Mouse (Mus musculus): ENCODE measurements at regions not wholly inside any gene's neighbourhood (a gene's known extent, or its start where the extent isn't known, plus 50 kb on each side); places are given as distances from the start of the nearest gene placed in this dataset.

GRCm38 (mm10) chr17:89802148-89802547 lies 108.1 kb downstream of the Gm10184 start:
- WGBS, result 67% methylated on average over 1 of the region's 1 CpGs

GRCm38 (mm10) chr17:89777570-89777969 lies 132.7 kb downstream of the Gm10184 start:
- no peak overlapping the region for H3K4me2 ChIP-seq
- H3K4me3 ChIP-seq, result no peak overlapping the region
- no peaks in the 10 kb centered on the region for H3K36me3 ChIP-seq
- ATAC-seq (replicated peaks; ENCODE audit: insufficient number of reproducible peaks, insufficient read depth, low FRiP score, low read depth), result no peak
- H3K27me3 ChIP-seq, result no peaks in the 10 kb centered on the region
- H3K27ac ChIP-seq, result no peak overlapping the region
- no peaks in the 10 kb centered on the region for H3K9me3 ChIP-seq (replicated peaks)
- H3K9ac ChIP-seq, result no peak overlapping the region
- H3K4me1 ChIP-seq (replicated peaks), result no peaks in the 10 kb centered on the region
- WGBS, result 71% methylated on average over 3 of the region's 3 CpGs

More at GRCm38 (mm10) chr17:89802148-89802547, 108.1 kb downstream of the Gm10184 start:
- no peak for ATAC-seq (replicated peaks; ENCODE audit: insufficient number of reproducible peaks, insufficient read depth, low FRiP score, low read depth)
- H3K9ac ChIP-seq, result no peak overlapping the region
- H3K36me3 ChIP-seq, result no peaks in the 10 kb centered on the region
- H3K4me2 ChIP-seq, result no peak overlapping the region
- no peak overlapping the region for H3K27ac ChIP-seq
- no peaks in the 10 kb centered on the region for H3K27me3 ChIP-seq
- no peaks in the 10 kb centered on the region for H3K4me1 ChIP-seq (replicated peaks)
- H3K4me3 ChIP-seq, result no peak overlapping the region
- no peaks in the 10 kb centered on the region for H3K9me3 ChIP-seq (replicated peaks)

GRCm38 (mm10) chr17:89766229-89766875 lies 143.9 kb downstream of the Gm10184 start:
- Histone ChIP-seq H3K27me3 (no peaks in the 10 kb centered on the region), H3K4me1 (replicated peaks) (no peaks in the 10 kb centered on the region), H3K27ac (no peak overlapping the region), H3K4me3 (no peak overlapping the region), H3K4me2 (no peak overlapping the region), H3K9me3 (replicated peaks) (no peaks in the 10 kb centered on the region), H3K36me3 (no peaks in the 10 kb centered on the region), H3K9ac (no peak overlapping the region)
- peak; percentile 50; the same call in 1 of the 2 replicates for ATAC-seq (replicated peaks; ENCODE audit: insufficient number of reproducible peaks, insufficient read depth, low FRiP score, low read depth)
- WGBS, result 47% methylated on average over 1 of the region's 1 CpGs

- H3K27ac ChIP-seq, result no peak overlapping the region
- H3K4me3 ChIP-seq, result no peak overlapping the region
- no peak overlapping the region for H3K9ac ChIP-seq
- no peaks in the 10 kb centered on the region for H3K4me1 ChIP-seq (replicated peaks)
- H3K9me3 ChIP-seq (replicated peaks), result no peaks in the 10 kb centered on the region
- 87% methylated on average over 1 of the region's 1 CpGs for WGBS
- H3K27me3 ChIP-seq, result no peaks in the 10 kb centered on the region
- no peak for ATAC-seq (replicated peaks; ENCODE audit: insufficient number of reproducible peaks, insufficient read depth, low FRiP score, low read depth)
- no peak overlapping the region for H3K4me2 ChIP-seq
- H3K36me3 ChIP-seq, result no peaks in the 10 kb centered on the region
These were observed 172.8 kb downstream of the Gm10184 start for GRCm38 (mm10) chr17:89737418-89737817.

GRCm38 (mm10) chr17:89725534-89725933 lies 184.7 kb downstream of the Gm10184 start:
- no peaks in the 10 kb centered on the region for H3K36me3 ChIP-seq
- no peak overlapping the region for H3K27ac ChIP-seq
- no peak overlapping the region for H3K9ac ChIP-seq
- H3K4me2 ChIP-seq, result no peak overlapping the region
- H3K4me3 ChIP-seq, result no peak overlapping the region
- H3K4me1 ChIP-seq (replicated peaks), result no peaks in the 10 kb centered on the region
- H3K27me3 ChIP-seq, result no peaks in the 10 kb centered on the region
- ATAC-seq (replicated peaks; ENCODE audit: insufficient number of reproducible peaks, insufficient read depth, low FRiP score, low read depth), result no peak
- whole genome bisulfite sequencing, result 54% methylated on average over 3 of the region's 3 CpGs
- no peaks in the 10 kb centered on the region for H3K9me3 ChIP-seq (replicated peaks)

GRCm38 (mm10) chr17:89681798-89682197 lies 228.5 kb downstream of the Gm10184 start:
- H3K36me3 ChIP-seq, result no peaks in the 10 kb centered on the region
- H3K9me3 ChIP-seq (replicated peaks), result no peaks in the 10 kb centered on the region
- H3K27ac ChIP-seq, result no peak overlapping the region
- H3K4me3 ChIP-seq, result no peak overlapping the region
- no peak overlapping the region for H3K9ac ChIP-seq
- H3K4me2 ChIP-seq, result no peak overlapping the region
- 70% methylated on average over 3 of the region's 3 CpGs for WGBS
- H3K4me1 ChIP-seq (replicated peaks), result no peaks in the 10 kb centered on the region
- no peaks in the 10 kb centered on the region for H3K27me3 ChIP-seq
- no peak for ATAC-seq (replicated peaks; ENCODE audit: insufficient number of reproducible peaks, insufficient read depth, low FRiP score, low read depth)

- Histone ChIP-seq H3K9ac (no peak overlapping the region), H3K36me3 (no peaks in the 10 kb centered on the region), H3K27me3 (no peaks in the 10 kb centered on the region), H3K4me2 (no peak overlapping the region), H3K9me3 (replicated peaks) (no peaks in the 10 kb centered on the region), H3K4me1 (replicated peaks) (no peaks in the 10 kb centered on the region), H3K27ac (no peak overlapping the region), H3K4me3 (no peak overlapping the region)
- ATAC-seq (replicated peaks; ENCODE audit: insufficient number of reproducible peaks, insufficient read depth, low FRiP score, low read depth), result no peak
- WGBS, result 77% methylated on average over 4 of the region's 4 CpGs
These were observed 251.9 kb downstream of the Gm10184 start for GRCm38 (mm10) chr17:89658326-89658725.

GRCm38 (mm10) chr17:89656211-89656610 lies 254.0 kb downstream of the Gm10184 start:
- no peaks in the 10 kb centered on the region for H3K27me3 ChIP-seq
- no peak overlapping the region for H3K27ac ChIP-seq
- H3K9me3 ChIP-seq (replicated peaks), result no peaks in the 10 kb centered on the region
- no peaks in the 10 kb centered on the region for H3K36me3 ChIP-seq
- H3K9ac ChIP-seq, result no peak overlapping the region
- WGBS, result 73% methylated on average over 4 of the region's 4 CpGs
- no peak overlapping the region for H3K4me3 ChIP-seq
- no peak overlapping the region for H3K4me2 ChIP-seq
- no peaks in the 10 kb centered on the region for H3K4me1 ChIP-seq (replicated peaks)
- no peak for ATAC-seq (replicated peaks; ENCODE audit: insufficient number of reproducible peaks, insufficient read depth, low FRiP score, low read depth)

GRCm38 (mm10) chr17:89654089-89654813 lies 256.0 kb downstream of the Gm10184 start:
- ATAC-seq (replicated peaks; ENCODE audit: insufficient number of reproducible peaks, insufficient read depth, low FRiP score, low read depth), result no peak
- H3K36me3 ChIP-seq, result no peaks in the 10 kb centered on the region
- no peaks in the 10 kb centered on the region for H3K9me3 ChIP-seq (replicated peaks)
- H3K4me3 ChIP-seq, result no peak overlapping the region
- no peaks in the 10 kb centered on the region for H3K27me3 ChIP-seq
- no peak overlapping the region for H3K4me2 ChIP-seq
- WGBS, result 56% methylated on average over 5 of the region's 5 CpGs
- H3K9ac ChIP-seq, result no peak overlapping the region
- H3K27ac ChIP-seq, result no peak overlapping the region
- H3K4me1 ChIP-seq (replicated peaks), result no peaks in the 10 kb centered on the region

- Histone ChIP-seq H3K9ac (no peak overlapping the region), H3K4me1 (replicated peaks) (no peaks in the 10 kb centered on the region), H3K4me2 (no peak overlapping the region), H3K9me3 (replicated peaks) (no peaks in the 10 kb centered on the region), H3K4me3 (no peak overlapping the region), H3K36me3 (no peaks in the 10 kb centered on the region), H3K27me3 (no peaks in the 10 kb centered on the region), H3K27ac (no peak overlapping the region)
- no peak for ATAC-seq (replicated peaks; ENCODE audit: insufficient number of reproducible peaks, insufficient read depth, low FRiP score, low read depth)
- 36% methylated on average over 1 of the region's 1 CpGs for WGBS
These were observed 264.2 kb downstream of the Gm10184 start for GRCm38 (mm10) chr17:89646000-89646399.

Data from heart, embryonic 15.5 days (tissue).